Mouse (Mus musculus): ENCODE measurements around the gene Swt1. TPM values are rescaled to one million over a fixed set of nuclear protein-coding genes. Genes with fewer than 3 reads are reported as not detected.
"Not testable (repeated sequence)": the region's sequence is repeated elsewhere in the genome, so short reads cannot be mapped to it uniquely, and the experiment has no call there.

Swt1 gene
- total RNA-seq, 2 experiments from 2014 or later: 12.5 to 13.2 TPM

DNA sequence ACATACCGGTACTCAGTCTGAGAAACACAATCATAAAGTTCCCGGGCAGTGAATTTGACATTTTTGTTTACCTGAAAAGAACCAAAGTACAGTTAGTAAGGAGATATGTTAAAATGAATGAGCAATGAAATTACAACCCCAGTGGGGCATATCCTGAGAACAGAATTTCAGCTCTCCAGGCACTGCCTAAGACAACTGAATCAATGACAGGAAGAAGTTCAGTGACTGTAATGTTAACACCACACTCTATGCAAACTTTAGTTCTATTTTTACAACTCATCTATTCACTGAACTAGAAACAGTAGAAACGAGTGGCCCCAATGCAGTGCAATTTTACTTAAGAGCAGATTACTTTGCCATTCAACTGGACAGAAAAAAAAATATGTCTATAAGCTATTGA is 57.7 kb downstream of the Swt1 start:
- intact Hi-C loops (cut with DNase I): no loop called here
- no peak for DNase-seq (ENCODE audit: low spot score in 2 of 2)

DNA sequence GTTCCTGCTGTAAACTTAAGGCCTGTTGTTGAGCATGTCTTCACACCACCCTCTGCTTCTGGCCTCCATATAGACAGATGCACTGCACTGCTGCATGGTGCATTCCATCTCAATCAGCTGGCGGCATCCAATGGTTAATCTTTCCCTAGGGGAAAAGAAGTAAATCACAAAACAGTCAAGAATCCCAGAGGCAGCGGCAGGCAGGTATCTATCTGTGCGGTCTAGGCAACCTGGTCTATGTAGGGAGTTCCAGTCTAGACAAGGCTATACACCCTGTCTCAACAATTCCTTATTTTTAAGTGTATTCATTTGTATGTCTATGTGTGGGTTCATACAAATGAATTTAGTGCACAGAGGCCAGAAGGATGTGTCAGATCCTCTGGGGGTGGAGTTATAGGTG is 59.8 kb downstream of the Swt1 start:
- intact Hi-C loops (cut with DNase I): loop anchor here (10.0 kb wide), 1 partner anchor 944 kb away; no protein-coding TSS in a partner anchor
- DNase-seq (ENCODE audit: low spot score in 2 of 2): no peak

DNA sequence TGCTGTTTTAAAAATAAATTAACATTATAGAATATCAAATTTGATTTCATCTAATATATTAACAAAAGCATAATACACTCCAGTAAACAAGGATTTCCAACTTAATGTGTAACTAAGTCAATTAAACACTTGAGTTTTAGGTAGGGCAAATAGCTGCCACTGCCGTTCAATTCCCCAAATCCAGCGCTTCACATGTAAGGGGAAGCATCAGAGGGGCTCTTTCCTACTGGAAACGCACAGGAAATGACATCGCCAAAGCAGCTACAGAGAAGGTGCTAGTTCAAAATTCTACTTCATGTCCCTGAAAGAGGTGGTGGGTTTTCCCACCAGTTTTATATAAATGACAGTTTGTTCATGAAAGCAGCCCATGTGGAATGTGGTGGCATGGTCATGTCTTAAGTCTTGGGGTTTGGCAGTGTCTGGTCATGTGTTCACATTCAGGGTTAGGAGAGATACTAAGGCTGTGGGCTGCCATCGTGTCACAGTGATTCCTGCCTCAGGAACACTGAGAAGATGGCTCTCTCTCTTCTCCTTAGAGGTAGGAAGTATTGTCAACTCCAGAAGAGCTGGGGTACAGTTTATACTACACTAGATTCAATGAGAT is 60.4 kb downstream of the Swt1 start:
- no peak for DNase-seq (ENCODE audit: low spot score in 2 of 2)
- intact Hi-C loops (cut with DNase I): loop anchor here (10.0 kb wide), 1 partner anchor 943 kb away; no protein-coding TSS in a partner anchor

DNA sequence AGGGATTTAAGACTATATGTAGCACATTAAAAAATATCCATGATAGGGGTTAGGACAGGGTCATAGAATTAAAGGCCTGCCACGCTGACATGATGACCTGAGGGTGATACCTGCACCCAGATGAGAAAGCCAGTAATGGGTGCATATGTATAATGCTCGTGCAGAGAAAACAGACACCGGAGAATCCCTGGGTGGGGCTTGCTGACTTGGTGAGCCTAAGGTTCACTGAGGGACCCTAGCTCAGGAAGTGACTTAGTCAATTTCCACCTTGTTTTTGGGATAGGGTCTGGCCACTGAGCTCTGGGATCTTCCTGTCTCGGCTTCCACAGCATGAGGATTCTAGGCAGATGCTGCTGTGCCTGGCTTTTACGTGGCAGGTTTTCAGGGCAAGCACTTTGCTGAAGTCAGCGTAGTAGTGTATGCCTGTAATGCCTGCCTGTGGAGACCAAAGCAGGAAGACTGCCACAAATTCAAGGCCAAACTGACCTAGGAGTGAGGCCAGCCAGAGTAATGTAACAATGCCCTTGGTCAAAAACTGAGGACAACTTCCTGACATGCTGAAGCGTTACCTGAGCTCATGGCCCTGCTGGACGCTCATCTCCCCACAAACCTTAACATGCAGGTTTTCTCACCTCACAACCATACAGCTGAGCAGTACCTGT is 61.2 kb downstream of the Swt1 start:
- DNase-seq (ENCODE audit: low spot score in 2 of 2): no peak
- intact Hi-C loops (cut with DNase I): loop anchor here (10.0 kb wide), 1 partner anchor 942 kb away; no protein-coding TSS in a partner anchor

DNA sequence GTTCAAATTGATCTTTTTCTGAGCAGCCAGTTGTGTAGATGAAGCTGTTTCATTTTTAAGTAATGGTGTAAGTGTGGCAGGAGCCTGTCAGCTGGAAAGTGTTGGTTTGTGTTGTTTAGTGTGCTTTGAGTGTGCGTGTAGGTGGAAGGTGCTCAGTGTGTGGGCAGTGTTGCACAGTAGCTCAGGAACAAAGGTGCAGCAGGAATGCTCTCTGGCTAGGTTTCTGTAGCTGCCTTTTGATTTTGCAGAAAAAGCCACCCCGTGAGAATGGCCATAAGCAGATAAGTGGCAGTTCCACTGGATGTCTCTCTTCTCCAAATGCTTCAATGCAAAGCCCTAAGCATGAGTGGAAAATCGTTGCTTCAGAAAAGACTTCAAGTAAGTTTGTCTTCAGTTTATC is 68.9 kb downstream of the Swt1 start:
- intact Hi-C loops (cut with DNase I): no loop called here
- DNase-seq (ENCODE audit: low spot score in 2 of 2): no peak

DNA sequence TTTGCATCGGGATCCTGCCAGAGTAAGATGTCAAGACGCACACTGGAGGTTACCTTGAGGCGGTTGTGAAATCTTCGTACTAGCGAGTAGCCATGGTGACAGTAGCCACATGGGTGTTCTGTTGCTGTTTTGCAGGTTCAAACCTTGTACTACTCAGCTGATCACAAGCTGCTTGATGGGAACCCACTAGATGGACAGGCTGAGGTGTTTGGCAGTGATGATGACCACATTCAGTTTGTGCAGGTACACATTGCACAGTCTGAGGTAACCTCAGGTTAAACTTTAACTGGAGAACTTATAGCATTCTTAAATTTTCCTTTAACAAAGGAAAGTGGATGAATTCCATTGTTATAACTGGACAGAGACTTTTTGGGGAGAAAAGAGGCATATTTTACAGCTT is 72.3 kb downstream of the Swt1 start:
- DNase-seq (ENCODE audit: low spot score in 2 of 2): no peak
- intact Hi-C loops (cut with DNase I): no loop called here

DNA sequence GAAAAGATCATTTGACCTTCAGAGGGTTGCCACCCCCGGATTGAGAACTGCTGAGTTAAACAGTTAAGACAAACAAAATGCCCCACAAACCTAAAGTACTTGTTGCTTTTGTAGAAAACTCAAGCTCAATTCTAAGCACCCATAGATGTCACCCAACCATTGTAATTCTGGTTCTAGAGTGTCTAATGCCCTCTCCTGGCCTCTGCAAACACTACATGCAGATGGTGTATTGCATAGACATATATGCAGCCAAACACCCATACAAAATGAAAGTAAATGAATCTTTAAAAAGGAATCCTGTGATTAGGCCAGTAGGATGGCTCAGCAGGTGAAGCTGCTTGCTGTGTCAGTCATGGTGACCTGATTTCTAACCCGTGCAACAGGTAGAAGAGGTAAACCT is 75.3 kb downstream of the Swt1 start:
- DNase-seq (ENCODE audit: low spot score in 2 of 2): no peak
- intact Hi-C loops (cut with DNase I): loop anchor here (2.0 kb wide), 1 partner anchor 318 kb away; no protein-coding TSS in a partner anchor

DNA sequence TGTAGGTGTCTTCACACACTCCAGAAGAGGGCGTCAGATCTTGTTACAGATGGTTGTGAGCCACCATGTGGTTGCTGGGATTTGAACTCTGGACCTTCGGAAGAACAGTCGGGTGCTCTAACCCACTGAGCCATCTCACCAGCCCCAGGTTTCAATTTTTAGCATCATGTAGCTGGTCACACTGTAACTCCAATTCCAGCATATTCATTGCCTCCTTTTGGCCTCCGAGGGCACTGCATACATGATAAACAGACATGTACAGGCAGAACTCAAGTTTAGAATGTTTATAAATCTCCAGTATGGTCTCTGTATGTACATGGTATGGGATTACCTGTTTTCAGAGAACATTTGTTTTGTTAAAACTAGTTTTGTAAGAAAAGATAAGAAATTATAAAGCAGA is 80.0 kb downstream of the Swt1 start:
- DNase-seq (ENCODE audit: low spot score in 2 of 2); intact Hi-C loops (cut with DNase I): not testable (repeated sequence)

DNA sequence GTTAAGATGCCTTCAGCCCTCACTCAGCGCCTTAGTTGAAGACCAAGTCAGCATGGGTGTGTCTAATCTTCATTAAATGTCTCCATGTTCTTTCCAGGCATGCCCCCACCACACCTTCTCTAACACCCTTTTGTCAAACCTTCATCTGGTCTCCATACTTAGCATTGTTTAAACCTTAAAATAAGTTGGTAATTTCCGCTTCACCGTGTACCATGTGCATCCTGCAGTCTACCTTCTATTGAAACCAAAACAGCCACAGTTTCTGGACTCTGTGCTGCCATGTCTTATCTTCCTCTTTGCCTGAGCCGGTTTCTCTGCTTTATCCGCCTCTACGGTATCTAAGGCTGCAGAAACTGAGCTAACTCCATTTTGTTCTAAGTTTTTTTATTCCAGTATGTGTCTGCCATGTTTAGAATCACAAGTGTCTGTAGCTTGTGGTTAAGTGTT is 81.6 kb downstream of the Swt1 start:
- no peak for DNase-seq (ENCODE audit: low spot score in 2 of 2)
- intact Hi-C loops (cut with DNase I): no loop called here

DNA sequence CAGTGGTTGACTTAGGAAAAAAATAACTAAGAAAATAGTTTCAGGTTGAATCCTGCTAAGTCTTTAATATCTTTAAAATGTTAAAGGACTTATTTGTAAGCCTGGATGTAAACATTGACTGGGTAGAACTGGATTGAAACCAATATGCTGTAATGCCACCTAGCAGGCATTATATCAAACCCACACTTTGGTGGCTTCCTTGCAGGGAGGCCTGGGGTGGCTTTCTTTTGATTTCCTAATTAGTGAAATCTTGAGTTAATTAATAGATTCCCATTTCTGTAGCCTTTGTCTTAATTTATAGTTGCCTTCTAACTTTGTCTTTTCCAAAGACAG is 82.4 kb downstream of the Swt1 start:
- intact Hi-C loops (cut with DNase I): loop anchor here (1.0 kb wide), 2 partner anchors 96 to 267 kb away; no protein-coding TSS in a partner anchor
- no peak for DNase-seq (ENCODE audit: low spot score in 2 of 2)

DNA sequence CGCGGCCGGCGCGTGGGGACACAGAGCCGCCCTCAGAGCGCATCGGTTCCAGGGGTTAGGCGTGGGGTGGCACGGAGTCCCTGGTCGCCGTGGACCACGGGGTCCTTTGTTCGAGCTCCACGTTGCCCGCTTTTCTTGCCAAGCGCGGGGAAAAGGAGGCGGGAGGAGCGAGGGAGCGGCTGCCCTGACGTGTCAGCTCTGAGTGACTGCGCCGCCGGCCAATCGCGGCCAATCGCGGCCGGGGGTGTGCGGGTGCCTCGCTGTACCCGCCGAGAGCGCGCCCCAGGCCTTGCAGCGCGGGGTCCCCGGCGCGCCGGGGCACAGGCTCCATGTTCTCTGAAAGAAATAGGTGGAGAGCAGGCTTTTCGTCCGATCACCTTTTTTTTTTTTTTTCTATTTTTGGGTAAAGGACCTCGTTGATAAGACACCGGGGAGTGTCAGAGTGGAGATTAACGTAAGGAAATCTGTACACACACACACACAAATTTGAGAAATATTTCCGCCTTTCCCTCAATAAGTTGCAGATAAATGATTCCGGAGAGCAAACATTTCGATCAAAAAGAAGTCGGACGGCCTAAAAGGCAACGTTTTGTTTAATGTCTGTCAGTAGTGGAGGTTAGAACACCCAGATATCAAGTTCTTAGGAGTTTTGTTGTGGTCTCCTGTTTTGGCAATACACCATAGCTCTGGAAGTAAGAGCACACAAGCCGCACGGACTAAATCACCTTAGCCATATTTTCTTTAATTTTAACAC is 83.0 kb downstream of the Swt1 start:
- intact Hi-C loops (cut with DNase I): loop anchor here (1.0 kb wide), 2 partner anchors 95 to 266 kb away; no protein-coding TSS in a partner anchor
- peak; percentile 95 to 97 for DNase-seq (ENCODE audit: low spot score in 2 of 2)

DNA sequence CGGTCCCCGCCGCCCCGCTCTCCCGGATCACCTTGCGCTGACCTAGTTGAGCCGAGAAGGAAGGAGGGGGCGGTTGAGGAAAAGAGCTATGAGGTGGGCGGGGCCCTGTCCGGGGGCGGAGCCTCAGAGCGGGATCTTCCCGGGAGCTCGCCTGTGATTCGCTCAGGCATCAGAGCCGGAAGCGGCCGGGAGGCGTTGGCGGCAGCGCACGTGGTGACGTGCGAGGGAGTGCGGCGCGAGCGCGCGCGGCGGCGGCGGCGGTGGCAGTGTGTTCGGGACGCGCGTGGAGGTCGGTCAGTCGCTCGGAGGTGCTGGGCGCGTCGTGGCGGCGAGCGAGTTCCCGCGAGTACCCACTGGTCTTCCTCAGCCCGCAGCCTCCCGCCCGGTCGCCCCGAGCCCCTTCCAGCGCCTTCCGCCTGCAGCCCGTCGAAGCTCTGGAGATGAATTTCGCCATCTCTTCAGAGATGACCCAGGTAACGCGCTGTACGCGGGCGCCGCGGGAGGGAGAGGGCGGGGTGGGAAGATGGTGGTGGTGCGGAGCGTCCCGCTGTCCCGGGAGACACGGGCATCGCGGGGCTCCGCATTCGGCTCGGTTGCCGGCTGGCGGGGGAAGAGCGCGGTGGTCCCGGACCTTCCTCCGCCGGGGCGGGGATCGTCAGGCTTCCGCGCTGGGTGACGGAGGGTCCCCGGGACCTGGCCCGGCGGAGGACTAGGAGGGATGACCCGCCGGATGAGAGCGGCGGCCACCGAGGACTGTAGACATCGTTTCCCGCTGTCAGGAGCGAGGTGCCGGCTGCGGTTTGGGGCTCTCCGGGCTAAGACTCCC is 83.8 kb downstream of the Swt1 start, which contains the start of gene Ivns1abp:
Gene Ivns1abp, plus strand, starts transcription at position 195 of the 826 bp plus-strand sequence.
- DNase-seq (ENCODE audit: low spot score in 2 of 2): peak; percentile 97 to 99
- intact Hi-C loops (cut with DNase I): loop anchor here (1.0 to 5.0 kb wide), 5 partner anchors 42 to 265 kb away; no protein-coding TSS in a partner anchor

DNA sequence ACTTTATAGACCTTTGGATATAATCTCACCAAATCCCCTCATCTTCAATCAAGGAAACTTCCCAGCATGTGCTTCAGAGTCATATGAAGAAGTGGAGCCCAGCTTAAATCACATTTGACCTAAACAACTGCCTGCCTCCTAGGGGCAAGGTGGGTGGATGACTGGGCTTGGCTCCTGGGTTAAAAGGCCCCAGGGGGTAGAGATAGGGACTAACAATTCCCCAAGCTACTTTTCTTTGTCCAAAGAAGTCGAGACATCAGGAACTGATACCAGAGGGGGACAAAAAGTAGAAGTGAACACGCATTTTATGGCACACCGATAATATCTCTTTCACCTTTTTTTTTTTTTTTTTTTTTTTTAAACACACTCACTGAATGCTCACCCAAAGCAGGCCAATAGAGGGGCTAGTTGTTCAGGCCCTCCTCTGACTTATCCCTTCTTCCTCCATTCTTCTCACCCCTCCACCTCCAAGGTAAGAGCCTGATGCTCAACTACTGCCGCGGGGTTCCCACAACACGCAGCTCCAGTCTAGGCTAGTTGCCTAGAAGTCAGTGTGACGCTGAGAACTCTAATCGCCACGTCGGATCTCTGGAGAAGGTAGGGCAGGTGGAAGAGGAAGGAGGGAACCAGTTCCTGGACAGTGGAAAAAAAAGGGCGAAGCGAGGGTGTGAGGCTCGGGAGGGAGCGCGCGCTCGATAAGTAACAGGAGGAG is 84.5 kb downstream of the Swt1 start:
- intact Hi-C loops (cut with DNase I): loop anchor here (5.0 kb wide), 3 partner anchors 41 to 216 kb away; no protein-coding TSS in a partner anchor
- no peak for DNase-seq (ENCODE audit: low spot score in 2 of 2)

DNA sequence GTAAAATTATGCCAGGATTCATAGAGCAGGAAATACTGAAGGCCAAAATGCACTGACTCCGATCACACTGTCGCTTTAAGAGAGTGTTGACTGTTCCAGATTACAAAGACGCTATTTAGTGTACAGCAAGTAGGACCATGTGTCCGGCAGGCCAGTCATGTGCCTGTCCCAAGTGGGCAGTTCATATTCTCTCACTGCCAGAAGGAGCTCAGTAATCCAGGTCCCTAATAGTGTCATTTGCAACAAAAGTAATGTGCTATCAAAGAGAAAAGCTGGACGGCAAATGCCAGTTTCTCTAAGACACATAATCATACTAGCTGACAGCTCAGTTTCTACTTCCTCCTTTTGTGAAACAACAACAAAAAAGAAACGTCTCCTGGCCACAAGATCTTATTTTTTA is 85.3 kb downstream of the Swt1 start:
- DNase-seq (ENCODE audit: low spot score in 2 of 2): no peak
- intact Hi-C loops (cut with DNase I): loop anchor here (5.0 kb wide), 3 partner anchors 41 to 216 kb away; no protein-coding TSS in a partner anchor

DNA sequence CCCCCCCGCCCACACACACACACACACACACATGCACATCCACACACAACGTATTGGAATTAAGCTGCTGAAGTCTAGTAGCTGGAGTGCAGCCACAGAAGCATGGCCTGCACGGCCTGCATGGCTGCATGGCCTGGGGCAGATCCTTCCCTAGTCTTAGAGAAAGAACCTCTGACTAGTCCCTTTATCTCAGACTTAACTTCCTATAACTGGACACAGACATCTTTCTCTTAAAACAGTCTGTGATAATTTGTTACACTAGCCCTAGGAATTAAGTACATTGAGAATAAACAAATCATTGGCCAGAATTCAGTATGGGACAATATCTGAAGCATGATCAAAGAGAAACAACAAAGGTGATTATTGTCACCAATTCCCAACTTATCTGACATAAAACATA is 85.9 kb downstream of the Swt1 start:
- no peak for DNase-seq (ENCODE audit: low spot score in 2 of 2)
- intact Hi-C loops (cut with DNase I): loop anchor here (5.0 kb wide), 3 partner anchors 40 to 215 kb away; no protein-coding TSS in a partner anchor

DNA sequence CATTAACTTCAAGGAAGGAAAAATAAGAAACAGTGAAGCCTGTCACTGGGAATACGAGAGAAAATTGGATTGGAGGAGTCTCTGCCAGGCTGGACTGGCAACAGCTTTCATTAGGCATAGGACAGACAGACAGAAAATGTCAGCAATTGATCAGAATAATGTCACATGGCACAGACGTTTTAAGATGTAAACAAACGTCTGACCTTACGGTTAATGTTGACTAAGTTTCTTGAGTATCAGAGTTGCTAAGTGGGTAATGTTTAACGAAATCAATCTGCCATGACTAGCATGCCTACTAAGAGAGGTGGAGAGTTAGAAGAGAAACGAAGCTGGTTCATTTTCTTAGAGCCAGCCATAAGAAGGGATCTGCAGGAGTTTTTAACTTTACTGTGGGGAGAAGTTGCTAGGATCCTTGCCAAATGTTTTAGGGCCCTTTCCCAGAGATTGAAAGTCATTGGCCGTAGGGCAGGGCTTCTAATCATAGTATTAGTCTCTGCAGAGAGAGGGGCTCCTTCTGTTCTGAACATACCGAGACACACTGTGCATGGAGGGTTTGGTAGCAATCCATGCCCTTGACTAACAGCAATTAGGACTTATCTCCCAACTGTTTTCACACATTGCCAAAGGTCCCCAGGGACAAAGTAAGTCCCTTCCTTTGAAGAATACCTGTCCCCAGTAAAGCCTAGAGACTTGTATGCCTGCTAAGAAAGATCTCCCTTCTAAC is 86.8 kb downstream of the Swt1 start:
- intact Hi-C loops (cut with DNase I): loop anchor here (5.0 kb wide), 3 partner anchors 39 to 214 kb away; no protein-coding TSS in a partner anchor

DNA sequence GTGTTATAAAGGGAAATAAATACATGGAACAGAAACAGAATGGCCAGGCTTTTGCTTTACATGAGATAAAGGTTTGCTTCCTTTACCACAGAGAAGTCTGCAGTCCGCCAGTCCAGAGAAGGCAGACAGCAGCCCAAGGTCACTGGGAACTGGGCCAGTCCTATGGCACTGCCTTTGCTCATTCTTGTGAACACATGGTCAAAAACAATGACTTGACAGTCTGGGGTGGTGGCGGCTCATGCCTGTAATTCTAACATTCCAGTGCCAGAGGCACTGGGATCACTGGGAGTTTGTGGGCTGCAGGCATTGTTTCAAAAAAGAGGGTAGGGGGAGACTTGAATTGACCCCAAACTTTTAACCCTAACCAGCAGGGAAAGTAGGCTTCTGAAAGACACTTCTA is 89.3 kb downstream of the Swt1 start:
- DNase-seq (ENCODE audit: low spot score in 2 of 2): no peak
- intact Hi-C loops (cut with DNase I): no loop called here

More for the DNA sequence above, 86.8 kb downstream of the Swt1 start:
- DNase-seq (ENCODE audit: low spot score in 2 of 2): no peak

DNA sequence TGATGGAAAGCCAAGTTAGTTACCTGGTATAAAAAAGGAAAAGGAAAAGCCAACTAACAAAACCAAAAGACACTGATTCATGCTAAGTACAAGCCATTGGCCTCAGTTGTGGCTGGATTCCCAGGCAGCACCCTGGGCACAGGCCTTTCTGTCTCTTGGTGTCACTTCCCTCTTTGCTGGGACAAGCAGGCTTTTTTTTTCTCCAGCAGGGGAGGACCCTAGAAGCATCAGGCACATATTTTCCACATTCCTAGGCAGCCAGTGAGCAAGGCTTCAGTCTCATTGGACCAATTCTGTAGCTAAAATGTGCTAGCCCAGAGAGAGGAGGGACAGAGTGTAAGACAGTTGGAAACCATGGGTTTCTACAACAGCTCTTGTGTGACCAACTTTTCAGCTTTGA is 90.0 kb downstream of the Swt1 start:
- no peak for DNase-seq (ENCODE audit: low spot score in 2 of 2)
- intact Hi-C loops (cut with DNase I): no loop called here

Measured in left cerebral cortex, postnatal 25 days (tissue).